Mouse (Mus musculus): ENCODE data around the gene Stag1. TPM values are rescaled to one million over a fixed set of nuclear protein-coding genes. Genes with fewer than 3 reads are reported as not detected.
"Not testable (repeated sequence)": the region's sequence is repeated elsewhere in the genome, so short reads cannot be mapped to it uniquely, and the experiment has no call there.

The Stag1 gene
- total RNA-seq, 2 experiments from 2014 or later: 77.6 to 79.6 TPM

DNA sequence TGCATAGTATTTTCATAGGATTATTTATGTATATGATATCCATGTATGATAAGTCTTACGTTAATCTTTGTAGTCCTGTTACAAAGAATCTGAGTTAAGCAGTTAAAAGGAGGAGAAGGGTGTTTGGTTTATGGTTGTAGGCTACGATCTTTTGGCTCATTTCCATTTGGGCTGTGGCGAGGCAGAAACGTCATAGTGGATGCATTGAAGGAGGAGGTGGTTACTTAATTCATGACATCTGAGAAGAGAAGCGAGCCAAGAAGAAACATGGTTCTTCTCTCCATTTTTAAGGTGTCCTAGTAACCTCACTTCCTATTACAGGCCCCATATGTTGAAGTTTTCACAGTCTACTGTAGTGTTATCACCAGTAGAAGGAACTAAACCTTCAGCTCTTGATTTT lies 72.6 kb downstream of the Stag1 start:
- peak; percentile 69 for ATAC-seq (replicated peaks; ENCODE audit: poor library complexity)

DNA sequence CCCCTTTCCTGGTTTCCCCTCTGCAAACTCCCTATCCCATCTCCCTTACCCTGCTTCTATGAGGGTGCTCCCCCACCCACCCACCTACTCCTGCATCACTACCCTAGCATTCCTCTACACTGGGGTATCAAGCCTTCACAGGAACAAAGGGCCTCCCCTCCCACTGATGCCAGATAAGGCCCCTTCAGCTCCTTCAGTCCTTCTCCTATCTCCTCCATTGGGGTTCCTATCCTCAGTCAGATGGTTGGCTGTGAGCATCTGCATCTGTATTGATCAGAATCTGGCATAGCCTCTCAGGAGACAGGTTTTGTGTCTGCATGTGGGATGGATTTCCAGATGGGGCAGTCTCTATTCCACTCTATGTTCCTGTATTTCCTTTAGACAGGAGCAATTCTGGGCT lies 81.4 kb downstream of the Stag1 start:
- no peak for ATAC-seq (replicated peaks; ENCODE audit: poor library complexity)

DNA sequence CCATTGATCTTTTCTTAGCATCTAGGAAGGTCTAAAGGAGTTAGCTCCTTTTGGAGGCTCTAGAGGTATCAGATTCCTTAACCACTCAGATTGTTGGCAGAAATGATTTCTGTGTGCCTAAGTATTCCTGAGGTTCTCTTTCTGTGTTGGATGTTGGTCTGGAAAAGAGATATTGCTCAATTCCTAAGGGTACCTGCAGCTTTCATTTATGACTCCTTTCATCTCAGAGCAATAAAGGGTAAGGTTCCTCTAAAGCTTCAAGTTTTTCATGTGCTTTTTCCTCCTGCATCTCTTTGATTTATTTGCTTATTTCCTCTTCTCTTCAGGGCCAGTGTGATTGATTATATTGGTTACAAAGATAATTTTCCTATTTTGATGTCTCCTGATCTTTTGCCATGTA lies 84.7 kb downstream of the Stag1 start:
- ATAC-seq (replicated peaks; ENCODE audit: poor library complexity): no peak

DNA sequence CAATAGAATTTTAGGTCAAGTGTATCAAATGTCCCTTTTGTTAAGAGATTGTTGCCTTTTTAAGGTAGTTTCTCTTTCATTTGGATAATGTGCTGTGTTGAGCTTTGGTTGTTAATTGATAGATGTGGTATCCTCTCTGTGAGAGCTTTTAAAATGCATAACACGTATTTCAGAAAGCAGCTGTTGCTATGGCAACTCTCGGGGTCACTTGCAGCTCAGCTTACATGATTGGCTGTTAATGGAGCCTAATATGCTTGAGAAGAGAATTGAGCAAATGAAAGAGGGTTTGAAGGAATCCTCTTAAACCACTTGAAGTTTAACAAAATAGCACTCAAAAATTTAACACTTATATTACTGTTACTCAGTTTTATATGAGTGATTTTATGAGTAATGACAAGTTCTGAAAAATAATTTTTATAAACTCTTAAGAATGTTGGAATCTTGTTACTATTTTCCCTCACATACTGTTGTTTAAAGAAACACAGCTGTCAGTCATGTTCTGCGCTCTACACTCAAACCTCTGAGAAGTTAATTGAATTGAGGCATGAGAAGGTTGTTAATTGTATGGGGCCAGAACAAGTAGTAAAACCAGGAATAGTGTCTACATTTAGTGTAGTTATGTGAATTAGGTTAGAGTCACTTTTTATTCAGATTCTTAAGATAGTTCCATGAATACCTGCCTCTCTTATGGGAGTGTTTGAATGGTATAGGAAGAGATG lies 88.3 kb downstream of the Stag1 start:
- no peak for ATAC-seq (replicated peaks; ENCODE audit: poor library complexity)

DNA sequence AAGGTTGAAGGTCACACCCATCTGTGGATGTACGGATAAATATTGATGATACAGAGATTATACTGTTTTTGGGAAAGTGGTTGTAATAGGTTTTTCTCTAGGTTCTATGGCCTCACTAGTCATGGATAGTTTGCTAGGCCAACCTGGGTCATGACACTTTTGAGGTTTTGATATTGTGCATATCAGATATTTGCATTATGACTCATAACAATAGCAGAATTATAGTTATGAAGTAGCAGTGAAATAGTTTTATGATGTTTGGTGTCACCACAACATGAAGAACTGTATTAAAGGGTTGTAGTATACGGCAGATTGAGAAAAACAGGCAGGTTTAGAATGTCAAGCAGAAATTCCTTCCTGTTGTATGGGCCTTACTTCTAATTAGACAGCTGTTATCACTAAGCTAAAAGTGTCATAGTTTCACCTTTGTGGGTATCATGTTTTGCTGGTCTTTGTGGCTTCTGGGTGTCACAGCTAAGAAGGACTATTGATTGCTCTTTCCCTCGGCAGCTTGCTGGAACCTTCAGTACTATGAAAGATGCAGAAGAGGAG lies 92.2 kb downstream of the Stag1 start:
- ATAC-seq (replicated peaks; ENCODE audit: poor library complexity): no peak

DNA sequence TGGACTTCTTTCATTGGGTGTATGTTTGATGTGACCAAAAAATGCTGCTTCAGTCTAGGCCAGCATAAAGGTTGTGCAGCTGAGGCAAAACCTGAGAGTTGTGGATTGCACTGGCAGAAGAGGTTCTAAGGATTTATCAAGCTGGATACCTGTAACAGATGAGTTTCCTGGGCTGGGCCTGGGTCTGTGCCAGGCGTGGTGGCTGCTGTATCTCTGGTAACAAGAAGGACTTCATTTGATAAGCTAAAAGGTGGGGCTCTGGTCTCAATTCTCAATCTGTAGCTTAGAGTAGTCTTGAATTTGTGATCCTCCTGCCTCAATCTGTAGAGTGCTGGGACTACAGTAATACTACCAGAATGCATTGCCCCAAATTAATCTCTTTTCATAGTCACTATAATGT lies 94.6 kb downstream of the Stag1 start:
- peak; percentile 98 for ATAC-seq (replicated peaks; ENCODE audit: poor library complexity)

DNA sequence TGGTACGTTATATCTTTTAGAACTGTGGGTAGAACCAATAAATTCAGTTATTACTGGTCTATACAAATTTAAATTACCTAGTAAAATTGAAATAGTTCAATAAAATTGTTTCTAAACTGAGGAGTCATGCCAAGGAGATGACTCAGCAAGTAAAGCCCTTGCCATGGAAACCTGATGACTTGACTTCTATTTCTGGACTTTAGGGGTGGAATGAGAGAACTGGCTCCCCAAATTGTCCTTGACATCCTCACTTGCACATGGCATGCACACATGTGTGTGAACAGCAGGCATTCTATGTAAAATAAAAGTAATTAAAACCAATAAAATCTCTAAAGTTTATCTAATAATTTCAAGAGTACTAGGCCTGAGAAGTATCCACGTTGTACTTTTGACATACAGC lies 98.9 kb downstream of the Stag1 start:
- ATAC-seq (replicated peaks; ENCODE audit: poor library complexity): no peak

DNA sequence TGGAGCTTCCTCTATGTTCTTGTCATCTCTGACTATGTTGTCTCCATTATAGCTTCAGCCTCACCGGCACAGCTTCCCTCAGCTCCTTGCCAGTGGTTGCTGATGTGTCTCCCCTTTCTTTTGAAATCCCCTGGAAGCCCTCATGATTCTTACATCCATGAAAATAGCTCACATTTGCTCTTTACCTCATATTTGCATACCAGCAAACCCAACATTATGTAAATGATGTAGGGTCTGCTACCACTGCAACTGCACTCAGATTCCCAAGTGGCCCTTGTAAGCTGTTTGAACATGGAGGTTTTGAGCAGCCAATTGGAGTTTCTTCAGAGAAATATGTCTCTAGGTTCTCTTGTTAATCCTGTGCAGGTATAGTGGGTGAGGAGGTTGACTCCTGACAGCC lies 110.0 kb downstream of the Stag1 start:
- ATAC-seq (replicated peaks; ENCODE audit: poor library complexity): no peak

DNA sequence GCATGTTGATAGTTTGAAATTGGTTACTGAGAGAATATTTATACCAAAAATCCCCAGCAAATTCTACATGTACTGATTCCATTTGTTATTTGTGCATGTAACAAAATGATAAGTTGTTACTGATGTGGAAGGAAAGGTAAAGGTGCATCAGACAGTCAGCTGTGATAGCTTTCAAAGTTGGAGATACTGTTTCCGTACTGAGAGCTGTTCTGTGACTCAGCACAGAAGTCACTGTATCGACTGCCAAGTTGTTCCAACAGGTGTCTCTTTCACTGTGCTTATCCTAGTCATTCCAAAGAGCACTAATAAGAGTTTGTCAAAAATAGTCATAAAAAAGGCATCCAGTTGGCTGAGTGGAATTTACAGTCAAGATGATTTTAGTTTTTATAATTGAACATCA lies 114.1 kb downstream of the Stag1 start:
- no peak for ATAC-seq (replicated peaks; ENCODE audit: poor library complexity)

DNA sequence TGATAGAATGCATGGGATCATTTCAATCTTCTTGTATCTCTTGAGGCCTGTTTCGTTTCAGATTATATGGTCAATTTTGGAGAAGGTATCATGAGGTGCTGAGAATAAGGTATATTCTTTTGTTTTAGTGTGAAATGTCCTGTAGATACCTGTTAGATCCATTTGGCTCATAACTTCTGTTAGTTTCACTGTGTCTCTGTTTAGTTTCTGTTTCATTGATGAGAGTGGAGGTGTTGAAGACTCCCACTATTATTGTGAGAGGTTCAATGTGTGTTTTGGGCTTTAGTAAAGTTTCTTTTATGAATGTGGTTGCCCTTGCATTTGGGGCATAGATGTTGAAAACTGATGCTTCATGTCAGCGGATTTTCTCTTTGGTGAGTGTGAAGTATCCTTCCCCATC lies 127.2 kb downstream of the Stag1 start:
- not testable (repeated sequence) for ATAC-seq (replicated peaks; ENCODE audit: poor library complexity)

DNA sequence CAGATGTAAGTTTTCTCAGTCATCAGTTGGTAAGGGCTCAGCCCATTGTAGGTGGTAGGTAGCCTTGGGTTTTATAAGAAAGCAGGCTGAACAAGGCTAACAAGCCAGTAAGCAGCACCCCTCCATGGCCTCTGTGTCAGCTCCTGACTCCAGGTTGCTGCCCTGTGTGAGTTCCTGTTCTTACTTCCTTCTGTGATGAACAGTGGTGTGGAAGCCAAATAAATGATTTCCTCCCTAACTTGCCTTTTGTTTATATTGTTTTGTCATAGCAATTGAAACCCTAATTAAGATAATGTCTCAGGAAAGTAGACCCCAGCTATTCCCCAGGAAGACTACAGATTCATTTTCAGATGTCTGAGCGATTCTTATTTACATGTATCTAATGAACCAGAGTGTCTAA lies 134.2 kb downstream of the Stag1 start:
- ATAC-seq (replicated peaks; ENCODE audit: poor library complexity): no peak

DNA sequence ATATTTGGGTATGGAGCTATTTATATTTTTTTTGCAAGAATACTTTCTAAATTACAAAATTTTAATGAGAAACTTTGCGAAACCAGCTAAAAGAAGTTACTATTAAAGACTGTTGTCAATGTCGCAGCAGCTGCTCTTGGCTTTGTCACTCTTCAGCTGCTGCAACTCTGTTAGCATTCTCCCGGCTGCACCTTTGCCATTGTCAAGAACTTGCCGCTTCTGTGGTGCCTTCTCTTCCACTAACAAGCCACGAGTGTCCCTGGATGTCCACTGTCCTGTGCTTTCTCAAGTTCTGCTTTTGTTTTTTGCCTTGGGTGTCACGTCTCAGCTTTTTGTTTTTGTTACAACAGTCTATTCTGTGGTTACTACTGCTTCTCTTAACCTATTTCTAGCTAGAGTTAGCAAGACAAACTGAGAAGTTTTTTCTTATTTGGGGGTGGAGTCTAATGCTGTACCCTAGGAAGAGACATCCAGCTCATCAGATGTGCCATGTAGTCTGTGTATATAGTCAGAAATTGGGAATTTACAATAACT lies 136.4 kb downstream of the Stag1 start:
- ATAC-seq (replicated peaks; ENCODE audit: poor library complexity): peak; percentile 64

DNA sequence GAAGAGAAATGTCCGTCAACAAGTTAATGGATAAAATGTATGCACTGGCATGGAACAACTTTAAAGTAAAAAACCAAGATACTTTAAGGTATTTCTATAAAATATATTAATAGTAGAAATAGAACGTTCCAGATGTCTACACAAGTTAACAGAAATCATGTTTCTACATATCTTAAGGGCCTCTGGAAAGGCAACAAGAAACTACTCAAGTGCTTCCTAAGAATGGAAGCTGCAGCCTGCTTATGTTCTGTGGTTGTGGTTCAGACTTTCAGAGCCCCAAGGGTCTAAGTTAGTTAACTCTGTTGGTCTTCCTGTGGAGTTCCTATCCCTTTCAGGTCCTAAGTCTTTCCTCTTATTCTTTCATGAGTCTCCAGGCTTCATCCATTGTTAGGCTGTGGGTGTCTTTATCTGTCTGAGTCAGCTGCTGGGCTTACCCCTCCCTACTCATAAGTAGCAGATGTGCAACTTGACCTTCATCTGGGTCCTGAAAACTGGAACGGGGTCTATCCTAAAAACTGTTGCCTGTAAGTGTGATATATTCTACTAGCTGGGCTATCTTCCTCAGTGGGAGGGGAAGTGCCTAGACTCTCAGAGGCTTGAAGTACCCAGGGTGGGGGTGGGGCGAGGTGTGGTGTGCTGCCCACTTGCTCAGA lies 138.5 kb downstream of the Stag1 start:
- ATAC-seq (replicated peaks; ENCODE audit: poor library complexity): peak; percentile 76

DNA sequence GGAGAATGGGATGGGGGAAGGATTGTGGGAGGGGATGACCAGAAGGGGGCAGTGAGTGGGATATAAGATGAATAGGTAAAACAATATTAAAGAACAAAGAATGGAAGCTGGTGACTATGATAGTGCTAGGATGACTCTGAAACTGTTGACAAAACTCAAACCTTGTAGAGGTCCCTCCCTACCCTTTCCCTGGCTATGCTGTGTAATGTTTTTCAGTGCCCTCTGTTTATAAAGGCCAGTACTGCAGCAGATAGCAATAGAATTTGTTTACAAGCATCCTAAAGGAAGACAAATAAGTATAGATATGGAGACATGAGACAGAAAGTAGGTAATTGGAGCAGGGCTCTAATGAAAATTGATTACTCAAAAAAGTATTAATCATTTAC lies 139.0 kb downstream of the Stag1 start:
- peak; percentile 40 for ATAC-seq (replicated peaks; ENCODE audit: poor library complexity)

DNA sequence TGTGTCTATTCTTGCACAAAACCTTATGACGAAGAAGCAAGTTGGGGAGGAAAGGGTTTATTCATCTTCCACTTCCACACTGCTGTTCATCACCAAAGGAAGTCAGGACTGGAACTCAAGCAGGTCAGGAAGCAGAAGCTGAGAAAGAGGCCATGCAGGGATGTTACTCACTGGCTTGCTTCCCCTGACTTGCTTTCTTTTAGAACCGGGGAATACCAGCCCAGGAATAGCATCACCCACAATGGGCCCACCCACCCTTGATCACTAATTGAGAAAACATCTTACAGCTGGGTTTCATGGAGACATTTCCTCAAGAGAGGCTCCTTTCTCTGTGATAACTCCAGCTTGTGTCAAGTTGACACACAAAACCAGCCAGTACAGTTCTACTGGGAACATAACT lies 179.6 kb downstream of the Stag1 start:
- not testable (repeated sequence) for ATAC-seq (replicated peaks; ENCODE audit: poor library complexity)

DNA sequence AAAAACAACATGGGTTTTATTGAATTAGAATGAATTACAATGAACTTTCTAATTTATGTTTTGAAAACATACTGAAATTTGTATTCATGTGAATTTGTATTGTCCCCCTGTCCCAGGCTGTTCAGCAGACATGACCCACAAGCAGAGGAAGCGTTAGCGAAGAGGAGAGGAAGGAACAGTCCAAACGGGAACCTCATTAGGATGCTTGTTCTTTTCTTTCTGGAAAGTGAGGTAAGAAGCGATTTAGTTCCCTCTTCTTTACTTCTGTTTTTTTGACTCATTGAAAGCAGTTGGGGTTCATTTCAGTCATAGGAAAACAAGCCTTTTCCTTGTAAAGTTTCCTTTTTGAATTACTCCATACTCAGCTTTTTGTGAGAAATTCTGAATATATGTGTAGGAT lies 268.4 kb downstream of the Stag1 start:
- ATAC-seq (replicated peaks; ENCODE audit: poor library complexity): peak; percentile 95

DNA sequence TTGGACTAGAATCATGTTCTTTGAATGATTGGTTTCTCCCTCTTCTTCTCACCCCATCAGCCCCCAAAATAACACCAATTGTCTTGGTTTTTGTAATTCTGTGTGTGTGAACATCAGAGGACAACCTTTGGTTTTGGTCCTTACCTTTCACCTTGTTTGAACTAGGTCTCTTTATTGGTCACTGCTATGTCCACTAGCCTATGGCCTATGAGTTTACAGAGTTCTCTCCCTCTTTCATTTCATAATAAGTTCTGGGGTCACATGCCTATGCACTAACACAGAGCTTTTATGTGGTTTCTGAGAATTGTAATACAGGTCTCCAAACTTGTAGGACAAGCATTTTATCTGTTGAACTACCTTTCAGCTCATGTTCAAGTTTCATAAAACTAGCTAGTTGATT lies 272.0 kb downstream of the Stag1 start:
- ATAC-seq (replicated peaks; ENCODE audit: poor library complexity): no peak

DNA sequence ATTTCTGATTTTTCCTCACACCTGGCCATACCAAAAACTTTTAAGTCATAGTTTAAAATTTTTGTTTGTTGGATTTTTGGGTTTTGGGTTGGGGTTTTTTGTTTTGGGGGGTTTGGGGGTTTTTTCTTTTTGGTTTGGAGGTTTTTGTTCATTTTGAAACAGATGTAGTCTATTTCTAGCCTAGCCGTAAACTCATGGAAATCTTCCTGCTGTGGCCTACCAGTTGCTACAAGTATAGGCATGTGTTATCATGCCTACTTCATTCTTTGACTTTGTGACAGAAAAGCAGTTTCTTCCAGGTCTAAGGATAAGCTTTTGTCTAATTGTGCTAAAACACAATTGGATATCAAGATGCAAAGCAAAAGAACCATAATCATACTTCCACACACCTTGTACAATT lies 298.5 kb downstream of the Stag1 start:
- ATAC-seq (replicated peaks; ENCODE audit: poor library complexity): no peak

DNA sequence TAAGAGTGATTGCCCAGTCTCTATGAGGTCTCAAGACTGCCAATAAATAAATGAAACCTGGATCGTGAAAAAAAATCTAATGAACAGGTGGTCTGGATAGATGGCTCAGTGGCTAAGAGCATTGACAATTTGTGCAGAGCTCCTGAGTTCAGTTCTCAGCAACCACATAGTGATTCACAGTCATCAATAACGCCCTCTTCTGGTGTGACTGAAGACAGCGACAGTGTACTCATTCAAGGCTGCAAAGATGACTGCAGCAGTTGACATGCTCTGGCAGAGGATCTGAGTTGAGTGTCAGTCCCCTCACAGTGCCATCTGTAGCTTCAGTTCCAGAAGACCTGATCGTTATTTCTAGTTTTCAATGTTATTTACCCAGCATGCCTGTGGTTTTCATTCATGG lies 300.4 kb downstream of the Stag1 start:
- ATAC-seq (replicated peaks; ENCODE audit: poor library complexity): no peak

DNA sequence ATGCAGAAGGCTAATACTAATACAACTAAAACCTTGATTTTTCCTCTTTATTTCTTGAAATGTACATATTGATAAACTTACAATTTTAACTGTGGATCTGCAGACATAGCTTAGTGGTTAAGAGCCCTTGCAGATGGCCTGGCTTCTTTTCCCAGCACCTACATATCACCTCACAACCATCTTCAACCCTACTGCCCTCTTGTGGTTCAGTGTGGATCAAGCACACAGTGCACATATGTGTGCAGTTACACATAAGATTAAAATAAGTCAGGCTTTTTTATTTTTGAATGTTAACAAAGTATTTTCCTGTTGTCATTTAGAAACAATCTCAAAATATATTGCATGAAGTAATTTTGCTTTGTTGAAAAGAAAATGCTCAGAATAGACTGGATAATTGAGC lies 312.8 kb downstream of the Stag1 start:
- peak; percentile 92 for ATAC-seq (replicated peaks; ENCODE audit: poor library complexity)

DNA sequence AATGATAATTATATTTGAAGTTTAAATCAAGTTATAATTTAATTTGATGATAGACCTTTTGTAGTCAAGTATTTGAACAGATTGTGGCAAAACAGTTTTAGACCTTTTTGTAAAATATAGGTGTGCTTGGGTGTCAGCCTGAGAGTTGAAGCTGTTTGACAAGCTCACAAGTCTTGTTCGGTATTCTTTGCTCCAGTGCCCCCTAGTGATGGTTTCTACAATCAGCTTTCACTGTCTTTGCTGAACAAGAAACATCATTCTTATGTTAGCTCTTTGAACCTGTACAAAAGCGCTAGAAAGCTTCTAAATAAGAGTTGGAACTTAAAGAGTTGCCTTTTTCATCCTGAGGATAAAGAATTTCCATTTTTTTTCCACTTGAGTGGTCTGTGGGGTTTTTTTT lies 319.5 kb downstream of the Stag1 start:
- peak; percentile 90 for ATAC-seq (replicated peaks; ENCODE audit: poor library complexity)

DNA sequence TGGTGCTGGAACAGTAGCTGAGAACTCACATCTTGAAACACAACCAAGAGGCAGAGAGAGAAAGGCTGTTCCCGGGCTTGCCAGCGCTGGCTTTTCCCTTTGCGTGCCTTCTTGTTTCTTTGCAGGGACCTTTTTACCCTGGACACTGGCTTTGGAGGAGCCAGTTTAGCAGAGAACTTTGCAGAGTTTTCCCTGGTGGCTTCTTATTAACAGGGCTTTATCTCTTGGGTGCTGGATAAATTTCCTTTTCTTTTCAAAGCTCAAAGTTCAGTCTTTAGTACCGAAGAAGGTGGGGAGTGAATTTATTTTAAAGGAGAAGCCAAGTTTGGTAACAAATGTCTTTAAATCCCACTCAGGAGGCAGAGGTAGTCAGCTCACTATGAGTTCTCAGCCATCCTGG lies 329.0 kb downstream of the Stag1 start:
- ATAC-seq (replicated peaks; ENCODE audit: poor library complexity): no peak
